Comparison of ENCODE assay signal across 8 mouse cellular contexts in the genomic region with DNA sequence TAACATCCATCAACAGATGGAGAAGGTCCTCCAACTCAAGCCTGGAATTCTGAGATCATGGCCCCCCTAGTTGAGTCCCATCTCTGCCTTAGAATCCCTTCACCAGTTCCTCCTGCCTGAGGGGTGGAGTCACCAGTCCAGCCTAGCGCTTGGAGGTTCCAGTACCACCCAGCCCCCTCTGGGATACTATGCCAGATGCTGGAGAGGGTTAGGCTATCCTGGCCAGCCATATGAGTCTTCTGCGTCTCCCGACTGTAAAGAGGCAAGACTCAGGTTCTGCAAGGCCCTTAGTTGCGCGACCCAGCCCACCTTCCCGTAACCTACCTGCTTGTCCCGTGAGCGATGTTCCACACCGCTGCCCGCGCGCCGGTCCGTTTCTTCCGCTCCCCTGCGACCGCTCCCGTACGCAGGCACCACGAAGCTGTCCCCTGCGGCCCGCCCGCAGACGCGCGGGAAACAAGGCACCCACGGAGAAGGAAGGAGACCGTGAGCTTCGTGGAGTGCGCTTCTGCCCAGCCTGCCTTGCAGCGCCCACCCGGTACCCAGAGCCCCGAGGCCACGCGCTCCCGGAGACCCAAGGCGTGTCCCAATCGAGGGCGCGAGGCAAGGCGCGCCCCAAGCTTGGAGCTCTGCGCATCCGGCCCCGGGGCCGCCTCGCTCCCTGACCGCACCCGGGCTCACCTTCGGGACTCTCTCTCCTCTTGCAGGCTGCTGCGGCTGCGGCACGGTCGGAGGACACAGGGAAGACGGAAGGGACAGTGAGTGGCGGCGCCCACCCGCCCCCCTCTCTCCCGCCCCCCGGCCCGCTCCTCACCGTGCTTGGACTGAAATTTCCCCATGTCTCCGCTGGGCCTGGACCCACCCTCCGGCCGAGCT. TPM values are rescaled to one million over a fixed set of nuclear protein-coding genes. Genes with fewer than 3 reads are reported as not detected.
A peak's percentile ranks its signal among the peaks of the same experiment; 100 is the strongest.
DNase-seq lines count a peak whose midpoint lies in the region; ATAC-seq and TF ChIP-seq lines count a peak whose summit lies in the region.

No protein-coding gene starts in this region.

- H3K9ac ChIP-seq in CH12.LX (ENCODE audit: insufficient read depth, low read depth), result no peak overlapping the region
- peak overlapping the region; percentile 76 for H3K9ac ChIP-seq in embryonic facial prominence, embryonic 14.5 days (ENCODE audit: low read depth, low read length)
- peak overlapping the region; percentile 56 for H3K9ac ChIP-seq in hindbrain, postnatal 0 days (replicated peaks; ENCODE audit: low read length)

- no peak for TF ChIP-seq POLR2A in CH12.LX (IDR thresholded peaks at IDR 0.05; ENCODE audit: low read depth, low read length)

- H3K4me2 ChIP-seq in CH12.LX (ENCODE audit: insufficient read depth, low read depth, poor library complexity, severe bottlenecking), result 0 out of 2 replicates have a peak overlapping the region, but pooled peaks have one; percentile 6
- peak overlapping the region; percentile 85 for H3K4me2 ChIP-seq in embryonic facial prominence, embryonic 14.5 days (ENCODE audit: low read depth, low read length)
- H3K4me2 ChIP-seq in hindbrain, postnatal 0 days (ENCODE audit: low read depth, low read length), result peak overlapping the region; percentile 87

- TF ChIP-seq EP300 in CH12.LX (IDR thresholded peaks at IDR 0.05; ENCODE audit: low read length), result no peak

- WGBS in embryonic facial prominence, embryonic 14.5 days, result 2% methylated on average over 23 of the region's 65 CpGs
- under 1% methylated on average over 59 of the region's 65 CpGs for WGBS in hindbrain, postnatal 0 days

- no peak for TF ChIP-seq RAD21 in CH12.LX (IDR thresholded peaks at IDR 0.05; ENCODE audit: low read depth, low read length)

- no peaks in the 10 kb centered on the region for H3K4me1 ChIP-seq in CH12.LX (ENCODE audit: control insufficient read depth in 1 of 2, insufficient read depth in 2 of 2)
- H3K4me1 ChIP-seq in embryonic facial prominence, embryonic 14.5 days (ENCODE audit: control insufficient read depth, insufficient read depth, low read length), result no peaks in the 10 kb centered on the region
- no peaks in the 10 kb centered on the region; the same call in 1 of the 2 replicates for H3K4me1 ChIP-seq in hindbrain, postnatal 0 days (ENCODE audit: insufficient read depth, low read length)

- dilution Hi-C loops in CH12.LX (cut with MboI; ENCODE audit: extremely low pct_ligation_motif_present, extremely low pct_unique_long_range_greater_than_20kb, low sequenced_read_pairs), result no loop called here

- no peaks in the 10 kb centered on the region for H3K36me3 ChIP-seq in CH12.LX (replicated peaks in 1 of 2; ENCODE audit: control insufficient read depth in 1 of 2, insufficient read depth in 1 of 2, low read length in 1 of 2)
- peaks cover 2% of the 10 kb centered on the region; the same call in 1 of the 2 replicates for H3K36me3 ChIP-seq in embryonic facial prominence, embryonic 14.5 days (ENCODE audit: control insufficient read depth, insufficient read depth, low read length)
- no peaks in the 10 kb centered on the region for H3K36me3 ChIP-seq in hindbrain, postnatal 0 days (ENCODE audit: insufficient read depth, low read length)

- no peak overlapping the region for H3K27ac ChIP-seq in CH12.LX (ENCODE audit: insufficient read depth, low read depth)
- no peak overlapping the region for H3K27ac ChIP-seq in embryonic facial prominence, embryonic 14.5 days (replicated peaks; ENCODE audit: low read depth, low read length)
- no peak overlapping the region for H3K27ac ChIP-seq in hindbrain, postnatal 0 days

- peak; percentile 75 for ATAC-seq in embryonic facial prominence, embryonic 14.5 days (ENCODE audit: low read depth)
- ATAC-seq in hindbrain, postnatal 0 days, result peak; percentile 77

- TF ChIP-seq CTCF in CH12.LX (conservative IDR thresholded peaks at IDR 0.05 in 1 of 2, IDR thresholded peaks at IDR 0.05 in 1 of 2; ENCODE audit: low read depth in 2 of 2, low read length in 2 of 2), result no peak
- no peak for TF ChIP-seq CTCF in hindbrain, postnatal 0 days (IDR thresholded peaks at IDR 0.05; ENCODE audit: low read depth)

- peaks cover 3% of the 10 kb centered on the region for H3K9me3 ChIP-seq in CH12.LX (replicated peaks; ENCODE audit: low read length)
- H3K9me3 ChIP-seq in embryonic facial prominence, embryonic 14.5 days (ENCODE audit: control insufficient read depth, low read length), result no peaks in the 10 kb centered on the region
- no peaks in the 10 kb centered on the region for H3K9me3 ChIP-seq in hindbrain, postnatal 0 days (ENCODE audit: low read length)

- peaks cover 42% of the 10 kb centered on the region for H3K27me3 ChIP-seq in CH12.LX (replicated peaks)
- no peaks in the 10 kb centered on the region; the same call in 1 of the 2 replicates for H3K27me3 ChIP-seq in embryonic facial prominence, embryonic 14.5 days (replicated peaks; ENCODE audit: control insufficient read depth, insufficient read depth, low read length)
- 0 out of 2 replicates have a peak, but pooled peaks cover 4% of the 10 kb centered on the region for H3K27me3 ChIP-seq in hindbrain, postnatal 0 days (ENCODE audit: insufficient read depth, low read length)

- in situ Hi-C loops in CH12.LX (cut with MboI; ENCODE audit: low pct_ligation_motif_present, low pct_unique_long_range_greater_than_20kb, low sequenced_read_pairs), result no loop called here

- H3K4me3 ChIP-seq in CH12.LX (replicated peaks in 1 of 3; ENCODE audit: low read depth in 2 of 3, low read length in 2 of 3, poor library complexity in 1 of 3), result no peak overlapping the region
- peak overlapping the region; percentile 69 for H3K4me3 ChIP-seq in embryonic facial prominence, embryonic 14.5 days (ENCODE audit: low read depth, low read length)
- H3K4me3 ChIP-seq in hindbrain, postnatal 0 days (ENCODE audit: low read length), result peak overlapping the region; percentile 55

- H3K79me2 ChIP-seq in CH12.LX (replicated peaks; ENCODE audit: control insufficient read depth, extremely low read depth, insufficient read depth, poor library complexity, severe bottlenecking), result no peaks in the 10 kb centered on the region

- DNase-seq in cerebellum, postnatal 14 days, result peak; percentile 18 to 19
- no peak for DNase-seq in cerebellum, adult 9-11 months
- no peak for DNase-seq in CH12.LX (ENCODE audit: extremely low read depth)
- no peak for DNase-seq in embryonic facial prominence, embryonic 14.5 days (ENCODE audit: low spot score)
- peak; percentile 26 for DNase-seq in hindbrain, postnatal 0 days (ENCODE audit: low spot score)
- DNase-seq in lung, postnatal 14 days, result peak; percentile 32
- peak; percentile 42 for DNase-seq in testis, postnatal 14 days (ENCODE audit: low spot score)
- no peak for DNase-seq in ovary, postnatal 10 days (ENCODE audit: low spot score)

TF ChIP-seq in CH12.LX, 34 proteins besides CTCF, POLR2A, EP300 and RAD21:
- TF ChIP-seq CHD1 (IDR thresholded peaks at IDR 0.05; ENCODE audit: low read depth, low read length) (no peak), ZNF384 (IDR thresholded peaks at IDR 0.05; ENCODE audit: low read depth, low read length) (no peak), ZKSCAN1 (IDR thresholded peaks at IDR 0.05; ENCODE audit: borderline replicate concordance, low read depth, low read length) (no peak), RCOR1 (conservative IDR thresholded peaks at IDR 0.05; ENCODE audit: low read depth, low read length) (no peak), NRF1 (IDR thresholded peaks at IDR 0.05; ENCODE audit: low read depth, low read length) (no peak), MXI1 (IDR thresholded peaks at IDR 0.05; ENCODE audit: low read depth, low read length) (no peak), TCF12 (IDR thresholded peaks at IDR 0.05; ENCODE audit: low read depth, low read length) (no peak), MEF2A (IDR thresholded peaks at IDR 0.05; ENCODE audit: borderline replicate concordance, low read depth, low read length) (no peak), HCFC1 (IDR thresholded peaks at IDR 0.05; ENCODE audit: low read depth, low read length) (no peak), ZC3H11A (IDR thresholded peaks at IDR 0.05; ENCODE audit: low read depth, low read length) (no peak), UBTF (IDR thresholded peaks at IDR 0.05; ENCODE audit: low read depth, low read length) (no peak), TBP (conservative IDR thresholded peaks at IDR 0.05; ENCODE audit: low read depth, low read length) (no peak), USF2 (conservative IDR thresholded peaks at IDR 0.05; ENCODE audit: low read depth, low read length) (no peak), ZMIZ1 (IDR thresholded peaks at IDR 0.05; ENCODE audit: low read depth, low read length) (no peak), MYC (IDR thresholded peaks at IDR 0.05; ENCODE audit: low read depth, low read length) (no peak), SIN3A (IDR thresholded peaks at IDR 0.05; ENCODE audit: low read length) (no peak)
TF ChIP-seq in CH12.LX: peak in this region for 0.

RNA-seq across cellular contexts. Expression of a gene that starts 0.6 kb away (rescaled TPM):
- not detected in 2 replicates for total RNA-seq in CH12.LX (2012; rRNA removed)
- not detected in 2 replicates for total RNA-seq in CH12.LX (2014; rRNA removed)
- not detected in 2 replicates for polyA plus RNA-seq in CH12.LX (2012; ENCODE audit: insufficient read length, low read depth)
- 18.6 and 20.1 TPM in 2 replicates for polyA plus RNA-seq in embryonic facial prominence, embryonic 14.5 days (2014; fragmentation: Nextera tagmentation; extraction: Ambion mirVana)
- 18.3 and 24.2 TPM in 2 replicates for total RNA-seq in hindbrain, postnatal 0 days (2014; rRNA removed)
- 10.3 and 12.6 TPM in 2 replicates for polyA plus RNA-seq in hindbrain, postnatal 0 days (2015; fragmentation: Nextera tagmentation; extraction: Ambion mirVana)

Comparison
In these comparisons a context has a peak if more than half of its experiments do, and no peak if none do; other contexts are left out.
1. DNase-seq: peak in cerebellum, postnatal 14 days (2 of 2), hindbrain, postnatal 0 days (single experiment), lung, postnatal 14 days (single experiment) and testis, postnatal 14 days (single experiment); none in cerebellum, adult 9-11 months (single experiment), CH12.LX (single experiment), embryonic facial prominence, embryonic 14.5 days (single experiment) and ovary, postnatal 10 days (single experiment).
2. H3K4me2 ChIP-seq: peak in every context shown above with its lines; median percentile 87 in hindbrain, postnatal 0 days; 85 in embryonic facial prominence, embryonic 14.5 days; 6 in CH12.LX.
3. H3K4me3 ChIP-seq: peak in embryonic facial prominence, embryonic 14.5 days (single experiment) and hindbrain, postnatal 0 days (single experiment); none in CH12.LX (0 of 3).
4. RNA of a gene that starts 0.6 kb away (polyA plus RNA-seq): 18.6 to 20.1 TPM in embryonic facial prominence, embryonic 14.5 days and 10.3 to 12.6 TPM in hindbrain, postnatal 0 days; not detected in CH12.LX; every median in the first group is over 10 times any median in the second.